Mouse (Mus musculus) CH12.LX (cell line): ENCODE measurements around the gene Wnt5b. TPM values are rescaled to one million over a fixed set of nuclear protein-coding genes. Genes with fewer than 3 reads are reported as not detected.
A peak's percentile ranks its signal among the peaks of the same experiment; 100 is the strongest.

ENCODE experiments used
- DNase-seq: peaks from one replicate; pipeline ENCODE4 v3.0.0-alpha.2; 2013; ENCODE audit errors: extremely low read depth
- H3K27ac ChIP-seq: 2 replicates; pipeline ENCODE4 v1.5.1; 2012; ENCODE audit warnings: low read depth, mild to moderate bottlenecking, control low read depth, moderate library complexity; ENCODE audit not compliant: insufficient read depth
- H3K27me3 ChIP-seq: replicated peaks from 2 replicates; pipeline ENCODE3; 2012; ENCODE audit warnings: inconsistent platforms
- H3K36me3 ChIP-seq, 2 experiments: replicated peaks in 1 of 2; 2 replicates each; pipeline versions ENCODE3 to v1.6.1; 2012; ENCODE audit warnings: inconsistent platforms in 1 of 2, low read length in 1 of 2, mild to moderate bottlenecking in 1 of 2, mixed read lengths in 1 of 2, moderate library complexity in 1 of 2; ENCODE audit not compliant: control insufficient read depth in 1 of 2, insufficient read depth in 1 of 2
- H3K4me1 ChIP-seq, 2 experiments: 2 replicates each; pipeline ENCODE4 v1.6.1; 2012; ENCODE audit warnings: inconsistent platforms in 1 of 2, moderate library complexity in 1 of 2; ENCODE audit not compliant: insufficient read depth in 2 of 2, control insufficient read depth in 1 of 2
- H3K4me2 ChIP-seq: 2 replicates; pipeline ENCODE4 v1.6.1; 2012; ENCODE audit warnings: low read depth, mild to moderate bottlenecking, control low read depth; ENCODE audit not compliant: poor library complexity, insufficient read depth, severe bottlenecking
- H3K4me3 ChIP-seq, 3 experiments: fragments of 150-350 bp in 1 of 3; sonication (generic) in 1 of 3; replicated peaks in 1 of 3; 2 replicates each; pipeline versions ENCODE3 to v1.5.1; 2011 to 2012; ENCODE audit warnings: low read depth in 2 of 3, low read length in 2 of 3, mild to moderate bottlenecking in 2 of 3, moderate library complexity in 2 of 3, control low read depth in 1 of 3, improper control_type of control experiment in 1 of 3, inconsistent platforms in 1 of 3, mixed read lengths in 1 of 3; ENCODE audit not compliant: poor library complexity in 1 of 3
- H3K79me2 ChIP-seq: replicated peaks from 2 replicates; pipeline ENCODE4 v1.6.1; 2012; ENCODE audit warnings: mild to moderate bottlenecking, moderate library complexity; ENCODE audit not compliant: control insufficient read depth, poor library complexity, insufficient read depth, severe bottlenecking; ENCODE audit errors: extremely low read depth
- H3K9ac ChIP-seq: 2 replicates; pipeline ENCODE4 v1.6.1; 2012; ENCODE audit warnings: low read depth, mild to moderate bottlenecking, control low read depth, moderate library complexity; ENCODE audit not compliant: insufficient read depth
- H3K9me3 ChIP-seq: replicated peaks from 2 replicates; pipeline ENCODE3; 2012; ENCODE audit warnings: low read length, inconsistent platforms, mixed read lengths
- BHLHE40 ChIP-seq: IDR thresholded peaks from 2 replicates; pipeline ENCODE4 v1.6.1; 2011; ENCODE audit warnings: mild to moderate bottlenecking, low read depth, low read length, improper control_type of control experiment
- CHD2 ChIP-seq: IDR thresholded peaks from 2 replicates; pipeline ENCODE4 v1.6.1; 2011; ENCODE audit warnings: low read length, improper control_type of control experiment
- CTCF ChIP-seq, 2 experiments: IDR thresholded peaks in 1 of 2; conservative IDR thresholded peaks in 1 of 2; 2 replicates each; pipeline ENCODE4 v1.5.1; 2011 to 2012; ENCODE audit warnings: low read depth in 2 of 2, low read length in 2 of 2, improper control_type of control experiment in 1 of 2, inconsistent platforms in 1 of 2, mild to moderate bottlenecking in 1 of 2, moderate library complexity in 1 of 2
- E2F4 ChIP-seq: IDR thresholded peaks from 2 replicates; pipeline ENCODE4 v1.6.1; 2011; ENCODE audit warnings: low read depth, low read length, improper control_type of control experiment; ENCODE audit not compliant: insufficient replicate concordance
- ETS1 ChIP-seq: conservative IDR thresholded peaks from 2 replicates; pipeline ENCODE4 v1.6.1; 2012; ENCODE audit warnings: low read depth, mild to moderate bottlenecking, inconsistent platforms, low read length, improper control_type of control experiment, moderate library complexity
- GABPA ChIP-seq: IDR thresholded peaks from 2 replicates; pipeline ENCODE4 v1.6.1; 2012; ENCODE audit warnings: low read depth, low read length, improper control_type of control experiment, inconsistent platforms; ENCODE audit not compliant: insufficient replicate concordance
- HCFC1 ChIP-seq: IDR thresholded peaks from 2 replicates; pipeline ENCODE4 v1.6.1; 2012; ENCODE audit warnings: low read depth, mild to moderate bottlenecking, inconsistent platforms, low read length, improper control_type of control experiment
- IRF4 ChIP-seq: IDR thresholded peaks from 2 replicates; pipeline ENCODE4 v1.6.1; 2014; ENCODE audit warnings: low read depth, mild to moderate bottlenecking, inconsistent platforms, low read length, improper control_type of control experiment
- KAT2A ChIP-seq: IDR thresholded peaks from 2 replicates; pipeline ENCODE4 v1.6.1; 2012; ENCODE audit warnings: low read length, improper control_type of control experiment, inconsistent platforms; ENCODE audit not compliant: insufficient replicate concordance
- MAFK ChIP-seq: IDR thresholded peaks from 2 replicates; pipeline ENCODE4 v1.6.1; 2011; ENCODE audit warnings: low read length, improper control_type of control experiment; ENCODE audit not compliant: insufficient replicate concordance
- MAX ChIP-seq: IDR thresholded peaks from 2 replicates; pipeline ENCODE4 v1.6.1; 2011; ENCODE audit warnings: low read length, improper control_type of control experiment
- MAZ ChIP-seq: IDR thresholded peaks from 2 replicates; pipeline ENCODE4 v1.6.1; 2012; ENCODE audit warnings: low read depth, mild to moderate bottlenecking, inconsistent platforms, low read length, improper control_type of control experiment, moderate library complexity
- MEF2A ChIP-seq: IDR thresholded peaks from 2 replicates; pipeline ENCODE4 v1.6.1; 2014; ENCODE audit warnings: low read depth, mild to moderate bottlenecking, inconsistent platforms, low read length, improper control_type of control experiment, borderline replicate concordance
- MXI1 ChIP-seq: IDR thresholded peaks from 2 replicates; pipeline ENCODE4 v1.6.1; 2011; ENCODE audit warnings: mild to moderate bottlenecking, low read depth, low read length, improper control_type of control experiment
- NELFE ChIP-seq: IDR thresholded peaks from 2 replicates; pipeline ENCODE4 v1.6.1; 2011; ENCODE audit warnings: low read depth, low read length, improper control_type of control experiment
- NRF1 ChIP-seq: IDR thresholded peaks from 2 replicates; pipeline ENCODE4 v1.6.1; 2014; ENCODE audit warnings: low read depth, mild to moderate bottlenecking, inconsistent platforms, low read length, improper control_type of control experiment, moderate library complexity
- RAD21 ChIP-seq: IDR thresholded peaks from 2 replicates; pipeline ENCODE4 v1.6.1; 2011; ENCODE audit warnings: low read depth, mild to moderate bottlenecking, low read length, improper control_type of control experiment, moderate library complexity
- SMC3 ChIP-seq: IDR thresholded peaks from 2 replicates; pipeline ENCODE4 v1.6.1; 2011; ENCODE audit warnings: low read depth, low read length, improper control_type of control experiment
- UBTF ChIP-seq: IDR thresholded peaks from 2 replicates; pipeline ENCODE4 v1.6.1; 2012; ENCODE audit warnings: low read depth, mild to moderate bottlenecking, inconsistent platforms, low read length, improper control_type of control experiment, moderate library complexity
- ZKSCAN1 ChIP-seq: IDR thresholded peaks from 2 replicates; pipeline ENCODE4 v1.6.1; 2012; ENCODE audit warnings: low read depth, inconsistent platforms, low read length, improper control_type of control experiment, borderline replicate concordance
- ZMIZ1 ChIP-seq: IDR thresholded peaks from 2 replicates; pipeline ENCODE4 v1.6.1; 2012; ENCODE audit warnings: low read depth, mild to moderate bottlenecking, inconsistent platforms, low read length, improper control_type of control experiment
- ZNF384 ChIP-seq: IDR thresholded peaks from 2 replicates; pipeline ENCODE4 v1.6.1; 2012; ENCODE audit warnings: low read depth, low read length, improper control_type of control experiment, inconsistent platforms
- dilution Hi-C: fragments of 300-500 bp; cut with MboI; formaldehyde crosslinking; loops from 2 replicates; pipeline ENCODE4 v1.14.3; 2020; ENCODE audit warnings: low sequenced_read_pairs; ENCODE audit not compliant: extremely low pct_unique_long_range_greater_than_20kb, extremely low pct_ligation_motif_present
- in situ Hi-C: fragments of 300-500 bp; cut with MboI; formaldehyde crosslinking; loops from 3 replicates; pipeline ENCODE4 v1.14.3; 2019; ENCODE audit warnings: low sequenced_read_pairs, low pct_ligation_motif_present, low pct_unique_long_range_greater_than_20kb, mixed read lengths
- polyA plus RNA-seq: library from polyadenylated mRNA; unstranded; fragments of >175 nt; gene quantifications from 2 replicates; pipeline ENCODE4 v1.2.1, GENCODE M21; 2012; ENCODE audit warnings: low read depth; ENCODE audit not compliant: insufficient read length
- total RNA-seq, 2 experiments: library from RNA; depleted of rRNA; stranded (reverse); fragments of 300-350 nt in 1 of 2; fragments of >200 nt in 1 of 2; gene quantifications; 2 replicates each; pipeline ENCODE4 v1.2.3; 2012 to 2014

Gene Wnt5b
- total and polyA plus RNA-seq, 3 experiments = 1.2 to 2.0 (median 1.5) TPM

DNA sequence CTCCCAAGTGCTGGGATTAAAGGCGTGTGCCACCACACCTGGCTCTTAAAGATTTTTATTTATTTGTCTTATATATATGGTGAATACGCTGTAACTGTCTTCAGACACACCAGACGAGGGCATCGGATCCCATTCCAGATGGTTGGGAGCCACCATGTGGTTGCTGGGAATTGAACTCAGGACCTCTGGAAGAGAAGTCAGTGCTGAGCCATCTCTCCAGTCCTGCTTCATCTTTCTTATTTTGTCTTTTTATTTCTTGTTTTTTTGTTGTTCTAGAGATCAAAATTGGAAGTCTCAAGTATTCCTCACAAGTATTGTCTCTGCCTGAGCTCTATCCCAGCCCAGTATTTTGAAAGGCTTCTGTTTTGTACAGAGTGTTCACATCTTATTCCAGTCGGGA lies 123.8 kb downstream of the Wnt5b start:
- in situ Hi-C loops = no loop called here
- no peaks in the 10 kb centered on the region for H3K4me1 ChIP-seq

DNA sequence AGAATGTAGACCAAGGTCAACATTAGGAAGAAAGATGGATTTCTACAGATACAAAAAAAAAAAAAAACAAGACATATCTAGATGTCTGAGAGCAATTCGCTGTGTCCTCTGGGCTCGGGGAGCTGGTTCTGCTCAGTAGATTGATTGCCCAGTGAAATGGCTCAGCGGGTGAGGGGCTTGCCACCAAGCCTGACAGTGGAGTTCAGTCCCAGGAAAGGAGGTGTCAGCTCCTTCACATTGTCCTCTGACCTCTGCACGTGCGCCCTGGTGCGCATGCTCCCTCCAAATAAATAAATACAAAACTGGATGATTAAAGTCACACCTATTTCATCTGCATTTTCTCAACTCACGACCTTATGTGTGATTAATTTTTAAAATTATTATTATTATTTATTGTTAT lies 124.7 kb downstream of the Wnt5b start:
- Histone ChIP-seq H3K27ac (no peak overlapping the region), H3K79me2 (no peaks in the 10 kb centered on the region), H3K9ac (no peak overlapping the region), H3K4me1 (no peaks in the 10 kb centered on the region), H3K36me3 (no peaks in the 10 kb centered on the region), H3K4me3 (no peak overlapping the region), H3K4me2 (no peak overlapping the region), H3K27me3 (no peaks in the 10 kb centered on the region), H3K9me3 (peaks cover 2% of the 10 kb centered on the region)
- DNase-seq = no peak
- in situ Hi-C loops (no loop called here), dilution Hi-C loops (no loop called here)
- TF ChIP-seq MXI1 = no peak
- no peak for TF ChIP-seq BHLHE40
- no peak for TF ChIP-seq ZKSCAN1
- TF ChIP-seq HCFC1 = no peak
- TF ChIP-seq MAZ = no peak
- no peak for TF ChIP-seq UBTF
- no peak for TF ChIP-seq ZNF384
- no peak for TF ChIP-seq RAD21
- no peak for TF ChIP-seq KAT2A
- no peak for TF ChIP-seq ZMIZ1
- no peak for TF ChIP-seq MAX

More for the DNA sequence above, 123.8 kb downstream of the Wnt5b start:
- dilution Hi-C loops = no loop called here
- Histone ChIP-seq H3K4me3 (no peak overlapping the region), H3K36me3 (no peaks in the 10 kb centered on the region), H3K27me3 (no peaks in the 10 kb centered on the region), H3K27ac (no peak overlapping the region), H3K9ac (no peak overlapping the region), H3K79me2 (no peaks in the 10 kb centered on the region), H3K9me3 (peaks cover 6% of the 10 kb centered on the region), H3K4me2 (no peak overlapping the region)
- TF ChIP-seq MXI1 (no peak), E2F4 (no peak), NRF1 (no peak), CHD2 (no peak), MAFK (no peak), GABPA (no peak), IRF4 (no peak), MEF2A (no peak), ETS1 (no peak), CTCF (conservative IDR thresholded peaks at IDR 0.05 in 1 of 2, IDR thresholded peaks at IDR 0.05 in 1 of 2; ENCODE audit: low read depth in 2 of 2, low read length in 2 of 2) (no peak), SMC3 (no peak), ZMIZ1 (no peak), NELFE (no peak)
- DNase-seq = peak; percentile 32
